Mouse (Mus musculus) right cerebral cortex, postnatal 25 days (tissue): ENCODE measurements at regions not wholly inside any gene's neighbourhood (a gene's known extent, or its start where the extent isn't known, plus 50 kb on each side); places are given as distances from the start of the nearest gene placed in this dataset.
"Not testable (repeated sequence)": the region's sequence is repeated elsewhere in the genome, so short reads cannot be mapped to it uniquely, and the experiment has no call there.

Experiments
- DNase-seq: peaks from one replicate; pipeline ENCODE4 v3.0.0; 2022

GRCm38 (mm10) chr11:112010848-112011247, 771.2 kb upstream of the Sox9 start:
- not testable (repeated sequence) for DNase-seq

DNA sequence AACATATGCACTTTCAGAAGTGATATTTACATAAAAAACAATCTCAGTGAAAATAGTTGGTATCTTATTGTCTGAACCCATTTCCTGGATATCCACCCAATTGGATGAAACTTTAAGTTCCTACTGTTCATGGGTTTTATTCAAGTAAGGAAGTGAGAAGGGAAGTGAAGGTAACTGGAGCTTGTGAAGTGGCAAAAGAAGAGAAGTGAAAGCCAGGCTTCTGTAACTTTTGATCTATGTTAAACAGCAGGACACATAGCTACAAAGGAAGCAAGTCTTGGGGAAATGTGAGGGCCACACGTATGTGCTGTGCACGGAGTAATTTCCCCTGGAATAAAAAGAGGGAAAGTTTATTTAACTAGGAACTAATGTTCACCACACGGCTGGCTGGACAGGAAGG, 764.1 kb upstream of the Sox9 start:
- no peak for DNase-seq

DNA sequence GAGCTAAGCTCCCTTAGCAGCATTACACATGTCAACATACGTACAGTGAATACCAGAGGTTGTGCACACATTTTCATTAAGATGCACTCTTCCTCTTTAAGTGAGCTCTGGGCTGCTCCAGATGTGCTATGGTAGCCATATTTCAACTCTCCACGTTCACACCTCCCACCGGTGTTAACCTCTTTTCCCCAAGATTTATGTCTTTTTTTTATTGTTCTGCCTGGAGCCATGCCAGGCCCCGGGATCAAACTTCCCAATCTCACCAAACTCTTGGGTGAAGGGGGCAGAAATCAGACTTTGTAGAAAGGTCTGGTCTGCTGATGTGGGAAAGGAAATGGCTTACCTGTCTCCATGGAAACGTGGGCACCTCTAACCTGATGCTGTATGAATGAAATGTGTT, 754.0 kb upstream of the Sox9 start:
- DNase-seq = no peak

DNA sequence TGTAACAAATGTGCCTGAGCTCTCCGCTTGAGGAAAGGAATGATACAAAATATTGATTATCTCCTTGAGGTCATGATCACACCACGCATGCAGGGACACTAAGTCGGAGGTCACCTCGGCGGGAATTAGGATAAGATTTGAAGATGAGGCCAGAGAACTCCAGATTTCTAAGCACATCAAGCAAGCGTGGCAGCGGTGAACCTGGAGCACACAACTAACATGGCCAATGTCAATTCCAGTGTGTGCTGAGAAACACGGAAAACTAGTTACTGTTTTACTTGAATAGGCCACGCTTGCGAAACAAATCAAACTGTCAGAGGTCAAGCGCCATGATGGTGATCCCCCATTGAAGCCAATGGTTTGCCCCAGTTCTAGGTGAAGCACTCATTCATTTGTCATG, 743.3 kb upstream of the Sox9 start:
- DNase-seq = no peak

DNA sequence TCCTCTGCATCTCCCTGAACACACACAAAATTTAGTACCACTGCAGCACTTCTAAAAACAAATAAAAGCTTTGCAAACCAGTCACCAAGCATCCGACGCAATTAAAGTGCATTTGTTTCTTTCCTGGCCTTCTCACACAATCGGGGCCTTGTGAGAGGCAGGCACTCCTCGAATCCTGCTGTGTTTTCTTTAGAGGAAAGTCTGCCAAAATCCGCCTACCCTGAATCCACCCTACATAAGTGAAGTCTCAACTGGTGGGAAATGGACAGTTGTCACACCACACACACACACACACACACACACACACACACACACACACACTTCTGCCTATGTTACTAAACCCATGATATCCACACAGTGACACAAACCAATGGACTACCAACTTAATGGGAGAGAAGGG, 737.6 kb upstream of the Sox9 start:
- DNase-seq = no peak

- no peak for DNase-seq
Observed at GRCm38 (mm10) chr11:112045353-112045752, 736.7 kb upstream of the Sox9 start.

- no peak for DNase-seq
Observed at GRCm38 (mm10) chr11:112050362-112050761, 731.7 kb upstream of the Sox9 start.

DNA sequence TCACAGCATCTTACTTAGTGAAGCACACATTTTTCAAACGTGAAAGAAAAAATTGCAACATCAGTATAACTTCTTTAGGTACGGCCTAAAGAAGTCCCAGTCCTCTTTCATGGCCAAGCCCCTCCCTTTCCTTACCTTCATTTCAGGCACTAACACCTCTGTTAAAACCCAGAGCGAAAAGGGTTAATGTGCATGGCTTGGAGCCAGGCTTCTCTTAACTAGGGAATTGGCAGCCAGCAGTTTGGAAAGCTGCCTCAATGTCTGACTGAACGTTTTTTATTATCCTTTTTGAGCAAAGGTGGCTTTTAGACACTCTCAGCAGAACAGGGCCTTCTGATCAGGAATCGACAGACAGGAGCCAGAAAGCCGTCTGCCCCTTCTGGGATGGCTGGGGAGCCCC, 726.4 kb upstream of the Sox9 start:
- DNase-seq = no peak

- DNase-seq = no peak
Observed at GRCm38 (mm10) chr11:112067176-112067575, 714.8 kb upstream of the Sox9 start.

- no peak for DNase-seq
Observed at GRCm38 (mm10) chr11:112068821-112069220, 713.2 kb upstream of the Sox9 start.

- DNase-seq = peak; percentile 25
Observed at GRCm38 (mm10) chr11:112071571-112071970, 710.5 kb upstream of the Sox9 start.

GRCm38 (mm10) chr11:112081386-112081785, 700.6 kb upstream of the Sox9 start:
- no peak for DNase-seq

- no peak for DNase-seq
Observed at GRCm38 (mm10) chr11:112083019-112083418, 699.0 kb upstream of the Sox9 start.

GRCm38 (mm10) chr11:112092168-112092567, 689.9 kb upstream of the Sox9 start:
- no peak for DNase-seq

GRCm38 (mm10) chr11:112095009-112095408, 687.0 kb upstream of the Sox9 start:
- no peak for DNase-seq

DNA sequence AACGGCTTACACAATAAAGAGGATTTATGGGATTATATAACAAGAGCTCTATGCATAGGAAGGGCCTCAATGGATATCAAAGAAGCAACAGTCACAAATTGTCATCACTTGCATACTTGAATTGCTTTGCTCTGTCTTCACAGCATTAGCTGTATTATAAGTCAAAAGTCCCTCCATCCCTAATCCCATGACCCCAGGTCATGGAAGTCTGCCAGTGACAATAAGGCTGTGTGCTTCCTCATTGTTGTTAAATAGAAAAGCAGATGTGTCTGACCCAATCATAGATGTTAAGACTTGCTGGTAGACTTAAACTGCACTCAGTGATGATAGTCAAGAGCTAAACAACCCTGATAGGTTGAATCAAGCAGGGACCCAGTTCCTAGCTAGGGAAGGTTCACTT, 683.9 kb upstream of the Sox9 start:
- no peak for DNase-seq

- DNase-seq = no peak
Observed at GRCm38 (mm10) chr11:112103252-112103651, 678.8 kb upstream of the Sox9 start.

GRCm38 (mm10) chr11:112106891-112107290, 675.1 kb upstream of the Sox9 start:
- DNase-seq = no peak

DNA sequence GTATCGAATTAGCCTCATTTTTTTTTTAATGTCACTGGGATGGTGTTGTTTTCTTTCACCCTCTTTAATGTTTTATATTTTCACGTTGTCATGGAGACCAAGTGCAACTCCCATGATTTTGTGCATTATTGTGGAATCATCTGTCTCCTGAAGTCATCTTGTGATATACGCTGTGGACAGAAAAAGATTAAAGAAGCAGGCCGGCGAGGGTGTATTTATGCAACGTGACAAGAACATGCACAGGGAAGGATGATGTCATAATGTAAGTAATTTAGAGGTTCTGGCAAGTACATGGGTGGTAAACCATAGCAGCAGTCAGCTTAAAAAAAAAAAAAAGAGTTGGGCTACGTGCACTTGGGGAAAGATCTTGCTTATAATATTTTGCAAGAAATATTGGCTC, 674.7 kb upstream of the Sox9 start:
- DNase-seq = peak; percentile 26

- no peak for DNase-seq
Observed at GRCm38 (mm10) chr11:112121026-112121425, 661.0 kb upstream of the Sox9 start.

- DNase-seq = no peak
Observed at GRCm38 (mm10) chr11:112121831-112122230, 660.2 kb upstream of the Sox9 start.

DNA sequence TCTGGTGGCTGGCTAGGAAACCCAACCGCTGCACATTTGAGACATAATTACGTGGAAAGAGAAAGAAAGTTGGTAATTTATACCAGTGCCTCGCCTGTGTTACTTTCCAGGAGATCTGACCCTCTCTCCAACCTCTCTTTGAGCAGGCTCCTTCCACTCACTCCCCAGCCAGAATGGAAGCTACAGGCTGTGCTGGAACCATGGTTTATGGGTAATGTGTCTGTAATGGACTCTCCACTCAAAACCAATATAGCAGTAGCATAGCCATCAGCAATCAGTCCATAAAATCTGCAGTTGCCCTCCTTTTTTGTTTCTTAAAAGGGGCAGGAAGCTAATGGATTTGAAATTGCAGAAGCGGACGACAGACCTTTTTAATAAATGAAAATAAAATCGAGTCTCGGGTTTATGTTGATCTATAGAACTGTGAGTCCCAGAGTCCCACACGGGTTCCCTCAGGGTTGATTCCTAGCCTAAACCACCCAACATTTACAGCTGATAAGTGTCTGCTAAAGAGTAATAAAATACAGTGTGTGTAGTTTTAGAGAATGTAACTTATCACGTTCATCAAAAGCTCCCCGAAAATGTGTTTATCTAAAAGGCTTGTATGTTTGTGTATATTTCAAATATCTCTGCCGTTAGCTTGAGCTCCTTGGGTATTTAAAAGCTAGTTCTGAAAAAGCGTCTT, 656.6 kb upstream of the Sox9 start:
- no peak for DNase-seq

- no peak for DNase-seq
Observed at GRCm38 (mm10) chr11:112130090-112130489, 651.9 kb upstream of the Sox9 start.

DNA sequence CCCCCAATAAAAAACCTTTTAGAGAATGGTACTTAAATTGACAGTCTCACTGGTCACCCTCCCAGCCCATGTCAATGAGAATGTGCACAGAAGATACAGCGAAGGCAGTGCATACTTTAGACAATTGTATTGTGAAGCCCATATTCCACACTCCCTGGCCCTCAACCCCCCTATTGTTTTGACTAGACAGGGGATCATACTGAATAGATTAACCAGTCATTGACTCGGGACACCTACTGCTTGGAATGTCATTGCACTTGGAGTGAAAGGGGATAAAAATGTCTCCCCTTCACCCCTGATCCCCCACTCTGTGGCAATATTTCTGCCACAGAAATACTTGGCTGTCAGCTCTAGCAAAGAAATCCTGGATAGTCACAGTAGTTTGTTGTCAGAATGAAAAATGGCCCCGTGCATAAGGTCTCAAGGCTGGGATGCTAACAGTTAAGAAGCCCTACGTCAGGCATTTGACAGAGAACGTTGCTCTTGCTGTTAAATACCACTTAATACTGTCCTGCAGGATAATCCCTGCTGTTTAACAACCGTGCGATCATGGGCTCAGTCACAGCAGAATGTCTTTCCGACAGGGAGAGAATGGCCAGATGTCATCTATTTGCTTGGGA, 644.5 kb upstream of the Sox9 start:
- no peak for DNase-seq

DNA sequence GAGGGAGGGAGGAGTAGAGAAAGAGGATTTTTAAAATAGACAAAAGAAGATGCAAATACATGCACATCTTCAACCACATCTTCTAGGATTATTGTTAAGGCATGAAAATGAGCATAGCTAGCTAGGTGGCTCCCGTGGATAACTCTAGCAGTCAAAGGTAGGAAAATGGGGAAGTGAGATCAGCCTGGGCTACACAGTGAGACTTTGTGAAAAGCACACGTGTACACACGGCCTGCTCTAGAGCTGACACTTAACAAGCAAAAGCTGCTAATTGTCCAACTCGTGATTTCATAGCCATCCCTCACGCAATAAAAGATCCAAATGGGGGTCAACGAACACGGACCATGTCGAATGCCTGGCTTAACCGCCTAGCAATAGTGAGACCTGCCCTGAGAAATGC, 642.0 kb upstream of the Sox9 start:
- no peak for DNase-seq
